Mouse (Mus musculus) forebrain, embryonic 10.5 days (tissue): ENCODE measurements around the gene Nprl3. TPM values are rescaled to one million over a fixed set of nuclear protein-coding genes. Genes with fewer than 3 reads are reported as not detected.
"Not testable (repeated sequence)": the region's sequence is repeated elsewhere in the genome, so short reads cannot be mapped to it uniquely, and the experiment has no call there.

ENCODE experiments used
- DNase-seq: peaks from one replicate; pipeline ENCODE4 v3.0.0-alpha.2; 2017; ENCODE audit warnings: low spot score; ENCODE audit errors: extremely low spot score
- H3K27ac ChIP-seq: fragments of 300-500 bp; sonication (generic); 2 replicates; pipeline ENCODE4 v1.5.1; 2016; ENCODE audit warnings: mild to moderate bottlenecking
- H3K27me3 ChIP-seq: fragments of 300-500 bp; sonication (generic); 2 replicates; pipeline ENCODE4 v1.6.1; 2016; ENCODE audit warnings: mild to moderate bottlenecking; ENCODE audit not compliant: poor library complexity, severe bottlenecking
- H3K36me3 ChIP-seq: fragments of 300-500 bp; sonication (generic); replicated peaks from 2 replicates; pipeline ENCODE4 v1.6.1; 2016; ENCODE audit warnings: mild to moderate bottlenecking, moderate library complexity
- H3K4me1 ChIP-seq: fragments of 300-500 bp; sonication (generic); 2 replicates; pipeline ENCODE4 v1.6.1; 2016
- H3K4me3 ChIP-seq: fragments of 300-500 bp; sonication (generic); 2 replicates; pipeline ENCODE4 v1.5.1; 2016; ENCODE audit warnings: mild to moderate bottlenecking, moderate library complexity
- H3K9me3 ChIP-seq: fragments of 300-500 bp; sonication (generic); 2 replicates; pipeline ENCODE4 v1.6.1; 2016; ENCODE audit warnings: mild to moderate bottlenecking, moderate library complexity
- WGBS: fragments of 180-500 bp; shearing (Covaris S2); methylation state at CpG from one replicate; pipeline ENCODE4 v1.1.7; 2016; 5-methylcytosine and 5-hydroxymethylcytosine counted together
- polyA plus RNA-seq: library from polyadenylated mRNA; unstranded; fragments of >200 nt; fragmentation: Nextera tagmentation; extraction: Ambion mirVana; gene quantifications from 2 replicates; pipeline ENCODE4 v1.2.1, GENCODE M21; 2016

Gene Nprl3
- polyA plus RNA-seq, 1 experiment from 2014 or later = 48.3 TPM

GRCm38 (mm10) chr11:32297417-32297816 lies 29.9 kb upstream of the Nprl3 start:
- peaks cover 24% of the 10 kb centered on the region for H3K27me3 ChIP-seq
- 51% methylated on average over 2 of the region's 2 CpGs for WGBS
- not testable (repeated sequence) for DNase-seq

GRCm38 (mm10) chr11:32296203-32296602 lies 28.7 kb upstream of the Nprl3 start, which contains the start of gene Hba-a2:
Gene Hba-a2, plus strand, starts transcription at chr11:32296489.
- not testable (repeated sequence) for H3K9me3 ChIP-seq, H3K36me3 ChIP-seq, H3K4me3 ChIP-seq, DNase-seq, H3K4me1 ChIP-seq, H3K27ac ChIP-seq
- no CpG with 5 or more reads among the region's 4 CpGs for WGBS
- H3K27me3 ChIP-seq = peaks cover 12% of the 10 kb centered on the region

More at GRCm38 (mm10) chr11:32297417-32297816, 29.9 kb upstream of the Nprl3 start:
- not testable (repeated sequence) for H3K36me3 ChIP-seq, H3K9me3 ChIP-seq, H3K27ac ChIP-seq, H3K4me3 ChIP-seq, H3K4me1 ChIP-seq

GRCm38 (mm10) chr11:32293479-32293878 lies 26.0 kb upstream of the Nprl3 start:
- not testable (repeated sequence) for H3K27ac ChIP-seq, DNase-seq, H3K27me3 ChIP-seq, H3K4me3 ChIP-seq, H3K4me1 ChIP-seq, H3K36me3 ChIP-seq, H3K9me3 ChIP-seq
- WGBS = 68% methylated on average over 3 of the region's 3 CpGs

DNA sequence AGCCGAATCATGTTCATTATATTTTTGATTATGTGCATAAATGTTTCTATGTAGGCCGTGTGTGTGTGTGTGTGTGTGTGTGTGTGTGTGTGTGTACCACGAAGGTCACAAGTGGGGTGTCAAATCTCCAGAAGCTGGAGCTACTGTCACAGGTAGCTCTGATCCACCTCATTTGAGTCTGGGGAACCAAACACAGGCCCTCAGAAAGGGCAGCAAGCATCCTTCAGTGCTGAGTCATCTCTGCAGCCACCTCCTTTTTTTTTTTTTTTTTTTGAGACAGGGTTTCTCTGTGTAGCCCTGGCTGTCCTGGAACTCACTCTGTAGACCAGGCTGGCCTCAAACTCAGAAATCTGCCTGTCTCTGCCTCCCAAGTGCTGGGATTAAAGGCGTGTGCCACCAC lies 25.3 kb upstream of the Nprl3 start:
- not testable (repeated sequence) for H3K27me3 ChIP-seq, H3K4me1 ChIP-seq, H3K27ac ChIP-seq, DNase-seq, H3K4me3 ChIP-seq, H3K36me3 ChIP-seq, H3K9me3 ChIP-seq
- WGBS = 81% methylated on average over 4 of the region's 4 CpGs

DNA sequence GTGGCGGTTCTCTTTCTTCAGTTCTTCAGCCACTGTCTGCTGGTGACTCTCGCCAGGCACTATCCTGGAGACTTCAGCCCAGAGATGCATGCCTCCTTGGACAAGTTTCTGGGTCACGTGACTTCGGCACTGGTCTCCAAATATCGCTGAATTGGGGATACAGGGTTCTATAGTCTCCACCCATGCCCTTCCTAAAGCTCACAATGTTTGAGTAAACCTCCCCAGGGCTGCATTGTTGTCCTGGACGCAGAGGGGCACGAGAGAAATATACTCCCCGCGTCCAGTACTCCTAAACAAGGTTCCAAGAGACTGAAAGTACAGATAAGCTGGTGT lies 20.0 kb upstream of the Nprl3 start:
- H3K27me3 ChIP-seq = peaks cover 17% of the 10 kb centered on the region
- H3K9me3 ChIP-seq = no peaks in the 10 kb centered on the region
- no peak overlapping the region; the same call in 1 of the 2 replicates for H3K4me3 ChIP-seq
- H3K27ac ChIP-seq = 0 out of 2 replicates have a peak overlapping the region, but pooled peaks have one; percentile 22
- DNase-seq = no peak
- no peaks in the 10 kb centered on the region for H3K4me1 ChIP-seq
- H3K36me3 ChIP-seq = no peaks in the 10 kb centered on the region
- WGBS = 72% methylated on average over 9 of the region's 9 CpGs

DNA sequence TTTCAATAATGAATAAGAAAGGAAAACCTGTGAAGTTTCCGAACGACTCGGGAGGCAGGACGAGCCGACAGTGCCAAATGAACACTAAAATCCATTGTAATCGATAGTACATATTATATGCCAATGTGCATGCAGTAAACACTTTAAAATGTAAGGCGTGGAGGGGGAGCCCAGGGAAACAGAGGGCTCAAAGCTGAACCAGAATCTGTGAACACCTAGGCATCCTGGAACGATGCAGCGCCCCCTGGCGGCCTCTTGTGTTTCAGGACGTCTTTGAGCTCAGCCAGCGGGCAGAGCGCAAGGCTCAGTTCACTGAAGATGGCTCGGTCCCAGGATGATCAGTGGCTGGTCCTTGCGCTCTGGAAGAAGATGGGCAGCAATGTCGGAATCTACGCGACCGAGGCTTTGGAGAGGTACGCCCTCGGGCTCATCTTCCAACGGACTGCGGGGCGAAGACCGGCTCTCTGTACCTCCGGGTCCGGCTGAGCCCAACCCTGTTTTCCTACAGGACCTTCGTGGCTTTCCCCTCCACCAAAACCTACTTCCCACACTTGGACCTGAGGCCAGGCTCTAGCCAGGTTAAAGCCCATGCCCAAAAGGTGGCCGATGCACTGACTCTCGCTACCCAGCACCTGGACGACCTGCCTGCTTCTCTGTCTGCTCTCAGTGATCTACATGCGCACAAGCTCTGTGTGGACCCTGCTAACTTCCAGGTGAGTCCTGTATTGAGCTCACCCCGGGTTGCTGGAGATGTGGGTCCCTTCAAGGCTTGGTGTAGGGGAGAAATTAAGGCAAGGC lies 19.4 kb upstream of the Nprl3 start, which contains the start of gene Hbq1b:
Gene Hbq1b (plus strand): TSS at position 271 of the 798 bp plus-strand sequence.
- H3K36me3 ChIP-seq, H3K9me3 ChIP-seq, H3K4me1 ChIP-seq: not testable (repeated sequence)
- peak; percentile 64 for DNase-seq
- WGBS = 22% methylated on average over 31 of the region's 33 CpGs
- Histone ChIP-seq H3K4me3 (peak within 1 kb of the TSS; percentile 43), H3K27ac (0 out of 2 replicates have a peak within 1 kb of the TSS, but pooled peaks have one; percentile 22), H3K27me3 (peaks cover 18% of the 10 kb centered on the region)

GRCm38 (mm10) chr11:32285887-32286286 lies 18.4 kb upstream of the Nprl3 start:
- DNase-seq, H3K9me3 ChIP-seq, H3K4me3 ChIP-seq, H3K27ac ChIP-seq, H3K4me1 ChIP-seq, H3K36me3 ChIP-seq: not testable (repeated sequence)
- H3K27me3 ChIP-seq = peaks cover 22% of the 10 kb centered on the region

DNA sequence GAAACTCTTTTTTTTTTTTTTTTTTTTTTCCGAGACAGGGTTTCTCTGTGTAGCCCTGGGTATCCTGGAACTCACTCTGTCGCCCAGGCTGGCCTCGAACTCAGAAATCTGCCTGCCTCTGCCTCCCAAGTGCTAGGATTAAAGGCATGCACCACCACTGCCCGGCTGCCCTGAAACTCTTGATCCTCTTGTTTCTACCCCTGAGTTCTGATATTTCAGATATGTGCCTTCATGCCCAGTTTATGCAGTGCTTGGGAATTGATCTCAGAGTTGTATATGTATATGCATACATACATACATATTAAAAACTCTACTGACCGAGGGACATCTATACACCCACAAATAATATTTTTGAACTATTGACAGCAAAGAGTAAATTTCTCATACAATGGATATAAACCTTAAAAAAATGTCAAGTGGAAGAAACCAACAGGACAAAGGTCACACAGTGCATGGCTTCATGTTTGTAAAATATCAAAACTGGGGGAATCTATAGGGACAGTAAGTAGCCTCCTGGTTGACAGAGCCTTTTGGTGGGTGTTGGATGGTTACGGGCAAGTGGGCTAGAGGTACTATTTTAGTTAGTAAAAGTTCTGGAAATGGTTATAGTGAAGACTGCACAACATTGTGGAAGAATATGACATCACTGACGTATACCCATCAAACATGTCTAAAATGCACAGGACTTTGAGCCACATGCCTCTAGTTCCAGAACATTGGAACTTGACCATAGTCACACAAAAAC lies 17.7 kb upstream of the Nprl3 start:
- WGBS = 83% methylated on average over 7 of the region's 7 CpGs
- peaks cover 22% of the 10 kb centered on the region for H3K27me3 ChIP-seq
- H3K4me1 ChIP-seq = no peaks in the 10 kb centered on the region
- no peaks in the 10 kb centered on the region for H3K9me3 ChIP-seq
- no peak overlapping the region for H3K4me3 ChIP-seq
- no peak for DNase-seq
- no peak overlapping the region for H3K27ac ChIP-seq
- H3K36me3 ChIP-seq = no peaks in the 10 kb centered on the region

- H3K4me1 ChIP-seq, H3K36me3 ChIP-seq, H3K27ac ChIP-seq, DNase-seq, H3K9me3 ChIP-seq, H3K4me3 ChIP-seq: not testable (repeated sequence)
- 61% methylated on average over 2 of the region's 2 CpGs for WGBS
- peaks cover 22% of the 10 kb centered on the region for H3K27me3 ChIP-seq
These were observed 17.1 kb upstream of the Nprl3 start for GRCm38 (mm10) chr11:32284582-32284981.

DNA sequence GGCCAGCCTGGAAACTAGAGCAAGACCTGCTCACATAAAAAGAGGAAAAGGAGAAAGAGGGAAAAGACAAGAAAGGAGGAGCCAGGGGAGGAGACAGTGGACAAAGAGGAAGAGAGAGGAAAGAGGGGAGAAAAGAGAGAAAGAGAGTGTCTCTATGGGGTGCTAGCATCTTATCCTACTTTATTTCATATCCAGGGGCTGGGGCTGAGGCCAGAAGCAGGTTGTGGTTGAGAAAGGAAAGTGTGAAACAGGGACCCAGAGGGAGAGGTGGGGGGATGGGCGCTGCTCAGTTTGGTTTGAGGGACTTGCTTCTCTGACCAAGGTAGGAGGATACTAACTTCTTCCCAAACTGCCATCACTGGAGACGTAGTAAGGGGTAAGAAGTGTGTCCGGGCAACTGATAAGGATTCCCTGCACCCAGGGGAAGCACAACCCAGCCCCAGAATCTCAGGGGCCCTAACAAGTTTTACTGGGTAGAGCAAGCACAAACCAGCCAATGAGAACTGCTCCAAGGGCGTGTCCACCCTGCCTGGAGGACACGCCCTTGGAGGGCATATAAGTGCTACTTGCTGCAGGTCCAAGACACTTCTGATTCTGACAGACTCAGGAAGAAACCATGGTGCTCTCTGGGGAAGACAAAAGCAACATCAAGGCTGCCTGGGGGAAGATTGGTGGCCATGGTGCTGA lies 15.7 kb upstream of the Nprl3 start, which contains the start of gene Hba-a1:
Gene Hba-a1 (plus strand): TSS at position 421 of the 687 bp plus-strand sequence.
- not testable (repeated sequence) for H3K27ac ChIP-seq, DNase-seq, H3K9me3 ChIP-seq, H3K4me3 ChIP-seq, H3K4me1 ChIP-seq, H3K36me3 ChIP-seq
- peaks cover 30% of the 10 kb centered on the region for H3K27me3 ChIP-seq
- WGBS = 56% methylated on average over 1 of the region's 5 CpGs

GRCm38 (mm10) chr11:32281416-32282144 lies 14.1 kb upstream of the Nprl3 start:
- no peak overlapping the region for H3K4me3 ChIP-seq
- WGBS = 73% methylated on average over 1 of the region's 1 CpGs
- DNase-seq = no peak
- H3K36me3 ChIP-seq = no peaks in the 10 kb centered on the region
- H3K27me3 ChIP-seq = peaks cover 30% of the 10 kb centered on the region
- no peak overlapping the region for H3K27ac ChIP-seq
- peaks cover 10% of the 10 kb centered on the region for H3K4me1 ChIP-seq
- H3K9me3 ChIP-seq = no peaks in the 10 kb centered on the region

DNA sequence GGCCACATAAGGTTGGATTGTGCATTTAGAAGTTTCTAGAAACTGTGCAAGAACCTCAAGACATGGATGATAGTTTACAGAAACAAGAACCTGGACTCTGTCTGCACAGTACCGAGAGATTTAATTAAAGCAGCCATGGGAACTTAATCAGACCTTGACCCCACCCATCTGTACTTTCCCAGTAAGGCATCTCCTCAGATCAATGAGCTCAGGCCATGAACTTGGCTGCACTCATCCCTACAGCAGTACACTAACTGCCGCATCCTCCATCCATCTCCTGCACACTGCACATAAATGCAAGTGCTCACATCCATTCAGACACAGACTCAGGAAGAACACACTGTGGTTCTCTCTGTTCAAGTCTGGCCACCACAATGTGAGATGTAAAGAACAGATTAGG lies 13.1 kb upstream of the Nprl3 start:
- Histone ChIP-seq H3K9me3 (no peaks in the 10 kb centered on the region), H3K27ac (no peak overlapping the region), H3K27me3 (peaks cover 35% of the 10 kb centered on the region), H3K36me3 (no peaks in the 10 kb centered on the region), H3K4me1 (peaks cover 10% of the 10 kb centered on the region), H3K4me3 (no peak overlapping the region)
- WGBS = 74% methylated on average over 2 of the region's 2 CpGs
- DNase-seq = no peak
